Mouse (Mus musculus): ENCODE measurements around the gene Cyct.

DNA sequence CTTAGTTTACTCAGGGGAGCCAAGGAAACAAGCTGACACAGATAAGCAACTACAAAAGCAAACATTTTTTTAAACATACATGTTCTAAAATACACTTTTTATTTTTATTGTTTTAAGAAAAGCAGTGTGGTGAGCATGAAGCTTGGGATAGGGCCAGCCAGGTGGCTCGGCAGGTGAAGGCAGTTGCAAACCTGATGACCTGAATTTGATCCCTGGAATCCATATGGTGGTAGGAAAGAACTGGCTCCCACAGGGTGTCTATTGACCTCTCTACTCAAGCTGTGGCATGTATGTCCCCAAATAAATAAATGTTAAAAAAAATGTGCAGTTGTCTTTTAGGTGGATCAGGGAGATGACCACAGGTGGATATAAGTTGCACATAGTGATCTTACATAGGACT, 49.3 kb upstream of the Cyct start:
- TF ChIP-seq CTCF (IDR thresholded peaks at IDR 0.05; ENCODE audit: borderline replicate concordance, insufficient read depth, low read length) (no peak), POLR2A (IDR thresholded peaks at IDR 0.05; ENCODE audit: low read depth, low read length) (no peak)
